Mouse (Mus musculus) cerebellum, postnatal 10 days (tissue): ENCODE results near the gene Lonp1.

Experiments
- DNase-seq, 2 experiments: peaks; one replicate each; pipeline ENCODE4 v3.0.0; 2021; ENCODE audit warnings: mixed read lengths in 2 of 2

Lonp1 gene

GRCm38 (mm10) chr17:56585171-56585821 is 41.4 kb downstream of the Lonp1 start:
- peak; percentile 69 to 76 for DNase-seq

- DNase-seq, result peak; percentile 99 to 100
Observed at GRCm38 (mm10) chr17:56584257-56585130, 42.2 kb downstream of the Lonp1 start, which contains the start of the genes Safb2 and Safb. Safb2 (minus strand) TSS chr17:56584585. Safb (plus strand) TSS chr17:56584825.

- no peak for DNase-seq
Observed at GRCm38 (mm10) chr17:56583611-56584256, 43.0 kb downstream of the Lonp1 start.

GRCm38 (mm10) chr17:56583071-56583470 is 43.6 kb downstream of the Lonp1 start:
- no peak for DNase-seq

GRCm38 (mm10) chr17:56572939-56573338 is 53.7 kb downstream of the Lonp1 start:
- no peak for DNase-seq

GRCm38 (mm10) chr17:56572154-56572553 is 54.5 kb downstream of the Lonp1 start:
- DNase-seq, result peak; percentile 53 to 55

GRCm38 (mm10) chr17:56570287-56570686 is 56.4 kb downstream of the Lonp1 start:
- no peak for DNase-seq

GRCm38 (mm10) chr17:56567370-56567769 is 59.3 kb downstream of the Lonp1 start:
- DNase-seq, result no peak

GRCm38 (mm10) chr17:56566918-56567317 is 59.8 kb downstream of the Lonp1 start:
- no peak for DNase-seq

GRCm38 (mm10) chr17:56566293-56566692 is 60.4 kb downstream of the Lonp1 start:
- peak; percentile 31 to 42 for DNase-seq
